Mouse (Mus musculus): Measurements from ENCODE around the gene Slc12a8.
A peak's percentile ranks its signal among the peaks of the same experiment; 100 is the strongest.

Gene Slc12a8

DNA sequence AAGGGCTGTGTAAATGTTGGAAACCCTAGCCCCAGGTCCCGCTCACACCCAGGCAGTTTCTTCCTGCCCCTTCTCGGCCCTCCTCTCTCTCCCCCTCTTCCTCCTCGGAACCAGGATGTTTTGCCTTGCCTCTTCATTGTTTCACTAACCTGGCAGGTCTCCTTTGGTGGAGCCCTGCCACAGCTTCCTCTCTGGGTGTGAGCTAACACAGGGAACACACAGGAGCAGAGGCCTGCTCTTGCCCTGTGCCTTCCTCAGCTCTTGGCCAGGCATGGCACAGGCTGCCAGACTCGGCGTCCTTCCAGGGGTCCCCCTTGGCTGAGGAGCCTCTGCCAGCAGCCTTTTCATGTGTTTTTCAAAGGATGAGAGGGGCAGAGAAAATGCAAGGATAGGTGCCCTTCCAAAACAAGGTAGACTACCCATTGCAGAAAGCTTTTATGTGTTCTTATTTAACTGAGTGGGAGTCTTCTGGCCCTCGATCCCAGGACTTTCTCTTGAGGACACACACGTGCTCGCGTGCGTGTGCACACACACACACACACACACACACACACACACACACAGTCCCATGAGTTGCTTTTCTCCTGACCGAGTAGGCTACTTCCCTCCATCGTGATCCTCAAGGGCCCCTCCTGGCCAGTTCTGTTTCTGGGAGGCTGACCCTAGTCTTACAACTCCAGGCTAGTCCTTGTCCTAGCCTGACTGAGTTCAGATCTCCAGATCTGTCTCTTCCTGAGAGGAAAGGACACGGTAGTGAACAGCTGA is 179.9 kb downstream of the Slc12a8 start:
- DNase-seq (ENCODE audit: inconsistent age in 2 of 2, low spot score in 1 of 2) = peak in 1 of 2 experiments; percentile 66

DNA sequence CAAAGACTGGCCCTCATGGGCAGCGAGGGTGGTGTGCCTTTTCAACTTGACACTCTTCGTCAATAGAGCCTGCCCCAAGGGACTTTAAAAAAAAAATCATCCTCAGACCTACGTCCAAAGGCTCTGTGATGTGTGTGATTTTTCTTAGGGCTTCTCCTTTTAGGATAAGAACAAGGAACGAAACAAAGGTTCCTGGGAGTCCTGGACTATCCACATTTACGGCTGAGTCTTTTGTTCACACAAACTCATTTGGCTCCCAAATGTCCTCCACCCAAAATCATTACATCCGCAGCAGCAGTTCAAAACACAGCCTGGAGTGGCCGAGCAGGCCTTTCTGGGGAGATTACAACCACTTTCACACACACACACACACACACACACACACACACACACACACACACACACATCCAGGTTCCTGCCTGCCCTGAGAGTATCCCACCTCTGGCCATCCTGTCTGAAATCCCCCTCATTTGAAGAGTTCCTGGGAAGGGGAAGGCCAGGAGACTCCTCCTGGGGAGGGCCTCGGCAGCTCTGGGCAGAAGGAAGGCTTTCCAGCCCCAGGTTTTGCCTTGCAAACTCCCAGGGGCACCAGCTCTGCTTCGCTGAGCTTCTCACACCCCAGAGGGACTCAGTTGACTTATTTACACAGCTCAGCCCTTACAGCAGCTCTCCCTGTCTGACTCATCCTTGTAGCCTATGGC is 180.6 kb downstream of the Slc12a8 start:
- no peak for DNase-seq (ENCODE audit: inconsistent age in 2 of 2, low spot score in 1 of 2)

- DNase-seq (ENCODE audit: inconsistent age in 2 of 2, low spot score in 1 of 2) = peak in 1 of 2 experiments; percentile 66
Measured at GRCm38 (mm10) chr16:33698277-33698790, 181.2 kb downstream of the Slc12a8 start.

DNA sequence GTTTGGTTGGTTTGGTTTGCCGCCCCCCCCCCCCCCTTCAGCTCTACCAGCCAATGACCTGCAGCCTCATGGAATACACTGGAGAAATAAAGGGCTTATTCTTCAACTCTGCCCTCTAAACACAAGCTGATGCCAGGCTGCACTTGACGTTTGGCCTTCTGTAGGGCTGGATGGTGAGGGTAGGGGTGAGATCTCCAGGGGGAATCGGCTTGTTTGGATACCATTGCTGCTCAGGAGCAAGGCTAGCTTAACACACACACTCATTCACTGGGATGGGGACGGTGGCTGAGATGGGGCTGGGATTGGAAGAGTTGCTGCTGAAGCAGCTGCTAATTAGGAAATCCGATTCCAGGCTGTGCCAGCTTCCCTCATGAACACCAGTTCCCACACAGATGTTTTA is 183.5 kb downstream of the Slc12a8 start:
- no peak for DNase-seq (ENCODE audit: inconsistent age in 2 of 2, low spot score in 1 of 2)

DNA sequence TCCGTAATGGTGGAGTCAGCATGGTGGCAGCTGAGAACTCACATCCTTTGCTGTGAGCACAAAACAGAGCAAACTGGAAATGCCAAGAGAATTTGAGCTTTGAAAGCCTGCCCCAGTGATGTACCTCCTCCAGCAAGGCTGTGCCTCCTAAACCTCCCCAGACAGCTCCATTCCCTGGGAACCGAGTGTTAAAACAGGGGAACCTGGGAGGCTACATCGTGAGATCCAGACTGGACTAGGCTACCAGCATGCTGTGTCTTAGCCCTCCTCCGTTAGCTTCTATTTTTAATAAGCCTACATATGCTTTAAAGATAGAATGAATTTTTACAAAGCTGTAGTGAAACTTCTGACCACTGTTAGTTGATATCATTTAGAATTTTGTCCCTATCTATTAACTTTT is 184.7 kb downstream of the Slc12a8 start:
- no peak for DNase-seq (ENCODE audit: inconsistent age in 2 of 2, low spot score in 1 of 2)

GRCm38 (mm10) chr16:33704289-33704688 is 187.2 kb downstream of the Slc12a8 start:
- DNase-seq (ENCODE audit: inconsistent age in 2 of 2, low spot score in 1 of 2) = no peak

GRCm38 (mm10) chr16:33705258-33705657 is 188.1 kb downstream of the Slc12a8 start:
- DNase-seq (ENCODE audit: inconsistent age in 2 of 2, low spot score in 1 of 2) = no peak

DNA sequence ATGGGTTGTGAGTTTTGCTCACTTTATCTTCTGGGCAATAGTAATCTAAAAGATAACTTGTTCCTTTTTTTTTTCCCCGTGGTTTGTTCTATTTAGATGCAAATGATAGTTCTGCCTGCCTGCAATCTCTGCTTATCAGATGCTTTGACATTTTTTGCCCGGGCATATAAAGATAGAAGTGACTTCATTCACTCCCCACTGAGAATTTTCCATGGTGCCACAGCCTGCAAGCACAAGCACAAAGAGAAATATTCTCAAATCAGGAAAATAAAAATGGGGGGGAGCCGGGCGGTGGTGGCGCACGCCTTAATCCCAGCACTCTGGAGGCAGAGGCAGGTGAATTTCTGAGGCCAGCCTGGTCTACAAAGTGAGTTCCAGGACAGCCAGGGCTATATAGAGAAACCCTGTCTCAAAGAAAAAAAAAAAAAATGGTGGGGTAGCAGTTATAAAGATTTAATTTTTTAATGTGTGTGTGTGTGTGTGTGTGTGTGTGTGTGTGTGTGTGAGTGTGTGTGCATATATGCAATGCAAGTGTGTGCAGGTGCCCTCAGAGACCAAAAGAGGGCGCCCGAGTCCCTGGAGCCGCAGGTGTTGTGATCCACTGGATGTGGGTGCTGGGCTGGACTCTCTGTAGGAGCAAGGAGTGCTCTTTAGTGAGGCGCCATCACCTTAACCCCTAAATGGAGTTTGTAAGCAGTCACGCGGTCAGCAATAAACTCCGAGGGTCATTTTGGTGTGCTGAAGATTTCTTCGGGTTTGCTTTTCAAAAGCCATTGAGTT is 189.2 kb downstream of the Slc12a8 start:
- DNase-seq (ENCODE audit: inconsistent age in 2 of 2, low spot score in 1 of 2) = no peak

- no peak for DNase-seq (ENCODE audit: inconsistent age in 2 of 2, low spot score in 1 of 2)
Measured at GRCm38 (mm10) chr16:33708031-33708430, 190.9 kb downstream of the Slc12a8 start.

GRCm38 (mm10) chr16:33708585-33709397 is 191.7 kb downstream of the Slc12a8 start:
- no peak for DNase-seq (ENCODE audit: inconsistent age in 2 of 2, low spot score in 1 of 2)
